In genomic region chr7:141628018-141628417, GRCm38 (mm10) we compare ENCODE assay signal across 30 mouse cellular contexts. TPM values are rescaled to one million over a fixed set of nuclear protein-coding genes. Genes with fewer than 3 reads are reported as not detected.
DNase-seq lines count a peak whose midpoint lies in the region; ATAC-seq and TF ChIP-seq lines count a peak whose summit lies in the region.
"Had no signal": no experiment of that assay in that cellular context is flagged by ENCODE, and none has a peak within 500 bp of the region (broad histone marks: within the 10 kb centered on the region; RNA-seq: fewer than 3 reads in every experiment).

No protein-coding gene starts in this region.

- WGBS in liver, embryonic 15.5 days (ENCODE audit: insufficient replicate concordance) = 87% methylated on average over 2 of the region's 2 CpGs

- intact Hi-C loops in gastrocnemius, adult 2 months (cut with DNase I) = no loop called here
- intact Hi-C loops in left cerebral cortex, postnatal 25 days (cut with DNase I) = no loop called here

- no peak overlapping the region for H3K9ac ChIP-seq in liver, embryonic 15.5 days
- H3K9ac ChIP-seq: embryonic facial prominence, embryonic 13.5 days; forebrain, embryonic 12.5 days; forebrain, embryonic 15.5 days; heart, embryonic 12.5 days; heart, embryonic 15.5 days; hindbrain, embryonic 13.5 days had no signal

- H3K4me1 ChIP-seq in liver, embryonic 15.5 days (replicated peaks) = 0 out of 2 replicates have a peak, but pooled peaks cover 22% of the 10 kb centered on the region
- H3K4me1 ChIP-seq: embryonic facial prominence, embryonic 13.5 days; forebrain, embryonic 12.5 days; forebrain, embryonic 15.5 days; heart, embryonic 12.5 days; heart, embryonic 15.5 days; hindbrain, embryonic 13.5 days had no signal

- no peaks in the 10 kb centered on the region for H3K27me3 ChIP-seq in liver, embryonic 15.5 days
- H3K27me3 ChIP-seq: embryonic facial prominence, embryonic 13.5 days; forebrain, embryonic 12.5 days; forebrain, embryonic 15.5 days; heart, embryonic 12.5 days; heart, embryonic 15.5 days; hindbrain, embryonic 13.5 days; Patski had no signal

- peaks cover 97% of the 10 kb centered on the region for H3K36me3 ChIP-seq in liver, embryonic 15.5 days (replicated peaks)

- TF ChIP-seq CTCF in gastrocnemius, adult 2 months (IDR thresholded peaks at IDR 0.05) = no peak

- DNase-seq in gastrocnemius, adult 2 months = peak; percentile 10
- DNase-seq in gastrocnemius, postnatal 25 days = no peak
- peak; percentile 24 for DNase-seq in Muller cell, postnatal 12 days (ENCODE audit: inconsistent ontology term)
- no peak for DNase-seq in left cerebral cortex, postnatal 25 days (ENCODE audit: low spot score in 2 of 2)
- no peak for DNase-seq in kidney, postnatal 10 days
- DNase-seq: adrenal gland, postnatal 10 days; cerebellum, adult 11-12 months; cerebellum, adult 8-10 months; cerebellum, postnatal 10 days; cerebellum, postnatal 36 days; embryo, embryonic 11 days; gastrocnemius, postnatal 14 days; heart, adult 18-20 months; heart, postnatal 10 days; heart, postnatal 36 days had no signal

- no peak overlapping the region for H3K4me2 ChIP-seq in liver, embryonic 15.5 days
- H3K4me2 ChIP-seq: embryonic facial prominence, embryonic 13.5 days; forebrain, embryonic 12.5 days; forebrain, embryonic 15.5 days; heart, embryonic 12.5 days; heart, embryonic 15.5 days; hindbrain, embryonic 13.5 days had no signal

- no peaks in the 10 kb centered on the region for H3K9me3 ChIP-seq in liver, embryonic 15.5 days (replicated peaks)
- H3K9me3 ChIP-seq: embryonic facial prominence, embryonic 10.5 days; embryonic facial prominence, embryonic 13.5 days; forebrain, embryonic 12.5 days; forebrain, embryonic 15.5 days; heart, embryonic 12.5 days; heart, embryonic 15.5 days; hindbrain, embryonic 10.5 days; hindbrain, embryonic 13.5 days had no signal

- H3K4me3 ChIP-seq in gastrocnemius, adult 2 months = no peak overlapping the region
- no peak overlapping the region for H3K4me3 ChIP-seq in liver, embryonic 15.5 days (replicated peaks)
- H3K4me3 ChIP-seq: embryonic facial prominence, embryonic 10.5 days; embryonic facial prominence, embryonic 13.5 days; erythroblast, embryonic 14.5 days; forebrain, embryonic 12.5 days; forebrain, embryonic 15.5 days; heart, embryonic 12.5 days; heart, embryonic 15.5 days; hindbrain, embryonic 10.5 days; hindbrain, embryonic 13.5 days had no signal

- peak; percentile 35 for ATAC-seq in liver, embryonic 15.5 days (ENCODE audit: insufficient read depth)
- ATAC-seq: forebrain, embryonic 15.5 days; hindbrain, embryonic 16.5 days; inflammation-experienced regulatory T-cells, adult 6 months; Patski had no signal

- no peak overlapping the region for H3K27ac ChIP-seq in gastrocnemius, adult 2 months
- 0 out of 2 replicates have a peak overlapping the region, but pooled peaks have one; percentile 25 for H3K27ac ChIP-seq in liver, embryonic 15.5 days (replicated peaks)
- H3K27ac ChIP-seq: embryonic facial prominence, embryonic 10.5 days; embryonic facial prominence, embryonic 13.5 days; forebrain, embryonic 12.5 days; forebrain, embryonic 15.5 days; heart, embryonic 15.5 days; hindbrain, embryonic 10.5 days; hindbrain, embryonic 13.5 days had no signal

RNA-seq across cellular contexts. Expression of gene Muc6, which starts 27.1 kb away (rescaled TPM):
- not detected for total RNA-seq in gastrocnemius, adult 2 months (2021)
- total RNA-seq in gastrocnemius, postnatal 25 days (2021) = not detected
- 3.1 and 3.3 TPM in 2 replicates for polyA plus RNA-seq in liver, embryonic 15.5 days (2015; fragmentation: Nextera tagmentation; extraction: Ambion mirVana)
- not detected for total RNA-seq in left cerebral cortex, postnatal 25 days (2021)
- total RNA-seq: adrenal gland, adult 18-20 months; gastrocnemius, postnatal 14 days; heart, adult 18-20 months; heart, postnatal 10 days; heart, postnatal 36 days had no signal
- polyA plus RNA-seq: cortical plate, adult 2 months had no signal

Comparison
In these comparisons a context has a peak if more than half of its experiments do, and no peak if none do; other contexts are left out.
1. DNase-seq: peak in gastrocnemius, adult 2 months (single experiment) and Muller cell, postnatal 12 days (single experiment); none in gastrocnemius, postnatal 25 days (single experiment), left cerebral cortex, postnatal 25 days (0 of 2) and kidney, postnatal 10 days (single experiment).